Mouse (Mus musculus): ENCODE results near the gene Tbc1d5. TPM values are rescaled to one million over a fixed set of nuclear protein-coding genes. Genes with fewer than 3 reads are reported as not detected.

Tbc1d5 gene
- polyA plus RNA-seq, 1 experiment from 2014 or later = 4.6 TPM

DNA sequence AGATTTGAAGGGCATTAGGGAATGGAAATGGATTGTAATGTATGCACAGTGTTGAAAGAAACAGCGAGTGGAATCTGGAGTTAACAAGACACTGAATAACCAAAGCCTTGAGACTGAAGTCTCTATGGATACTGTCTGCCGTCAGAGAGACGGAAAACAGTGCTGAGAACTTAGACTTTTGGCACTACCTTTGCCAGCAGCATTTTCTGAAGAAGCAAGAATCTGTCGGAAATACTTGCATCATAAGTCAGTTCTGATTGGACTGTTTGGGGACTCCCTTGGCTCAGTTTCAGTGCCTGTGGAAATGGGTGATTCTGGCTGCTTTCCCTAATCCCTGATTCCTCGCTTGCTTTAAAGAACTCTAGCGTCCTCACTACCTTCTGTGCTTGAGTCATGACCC is 375.9 kb downstream of the Tbc1d5 start:
- TF ChIP-seq CTCF (IDR thresholded peaks at IDR 0.05; ENCODE audit: low read depth) = no peak
- H3K9ac ChIP-seq (ENCODE audit: low read depth, low read length) = no peak overlapping the region
- H3K9me3 ChIP-seq (ENCODE audit: control insufficient read depth) = no peaks in the 10 kb centered on the region
- no peaks in the 10 kb centered on the region for H3K27me3 ChIP-seq (replicated peaks; ENCODE audit: control insufficient read depth, insufficient read depth, low read length)
- H3K4me1 ChIP-seq (replicated peaks; ENCODE audit: control insufficient read depth, insufficient read depth, low read length) = no peaks in the 10 kb centered on the region
- H3K27ac ChIP-seq (ENCODE audit: low read depth, low read length) = no peak overlapping the region
- no peak overlapping the region for H3K4me3 ChIP-seq (ENCODE audit: low read depth, low read length)
- 74% methylated on average over 6 of the region's 6 CpGs for WGBS
- no peak for ATAC-seq
- no peak overlapping the region for H3K4me2 ChIP-seq (replicated peaks; ENCODE audit: low read depth)
- H3K36me3 ChIP-seq (ENCODE audit: control insufficient read depth, insufficient read depth) = no peaks in the 10 kb centered on the region

DNA sequence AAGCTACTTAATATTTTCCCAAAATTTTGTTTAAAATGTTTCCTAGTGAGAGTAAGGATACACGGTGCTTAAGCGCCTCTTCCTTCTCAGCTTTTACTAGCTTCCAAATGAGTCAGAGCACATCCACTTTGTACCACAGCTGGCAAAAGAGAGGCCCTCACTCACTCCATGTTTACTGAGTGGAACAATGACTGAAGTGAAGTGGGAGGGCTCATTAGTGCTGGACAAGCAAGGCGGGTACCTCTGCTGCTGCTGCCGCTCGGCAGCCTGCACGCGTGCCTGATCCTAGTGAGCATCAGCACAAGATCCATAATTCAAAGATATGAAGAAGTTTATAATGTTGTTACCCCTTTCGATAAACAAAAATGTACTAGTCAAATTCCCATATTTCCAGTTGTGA is 376.8 kb downstream of the Tbc1d5 start:
- WGBS = 62% methylated on average over 8 of the region's 8 CpGs
- TF ChIP-seq CTCF (IDR thresholded peaks at IDR 0.05; ENCODE audit: low read depth) = no peak

DNA sequence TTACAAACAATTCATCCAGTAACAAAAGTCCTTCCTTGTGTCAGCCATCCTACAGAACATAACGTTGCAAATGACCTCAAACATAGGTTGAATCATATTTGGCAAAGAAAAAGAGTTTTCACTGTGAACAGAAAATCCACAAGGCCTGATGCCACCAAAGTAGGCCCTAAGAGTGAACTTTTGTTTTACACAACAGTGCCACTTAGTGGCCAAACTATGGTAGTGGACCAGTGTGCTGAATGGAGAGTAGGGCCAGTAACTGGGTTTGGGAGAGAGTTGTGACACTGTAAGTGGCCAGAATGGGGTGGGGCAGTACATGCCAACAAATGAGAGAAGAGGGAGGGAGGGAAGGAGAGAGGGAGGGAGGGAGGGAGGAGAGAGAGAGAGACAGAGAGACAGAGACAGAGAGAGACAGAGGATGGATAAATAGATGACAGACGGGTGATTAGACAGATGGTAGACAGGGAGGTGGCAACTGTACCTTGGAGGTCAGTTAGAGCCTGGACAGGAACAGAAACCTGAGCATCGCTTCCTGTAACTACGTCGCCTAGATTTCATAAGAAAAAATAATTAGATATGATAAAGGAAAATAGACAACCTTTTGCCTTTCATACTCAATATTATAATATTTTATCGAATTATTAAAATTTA is 383.6 kb downstream of the Tbc1d5 start:
- H3K4me1 ChIP-seq (replicated peaks; ENCODE audit: control insufficient read depth, insufficient read depth, low read length) = no peaks in the 10 kb centered on the region
- no peak overlapping the region for H3K27ac ChIP-seq (ENCODE audit: low read depth, low read length)
- 0 out of 2 replicates have a peak, but pooled peaks cover 5% of the 10 kb centered on the region for H3K36me3 ChIP-seq (ENCODE audit: control insufficient read depth, insufficient read depth)
- no peaks in the 10 kb centered on the region for H3K27me3 ChIP-seq (replicated peaks; ENCODE audit: control insufficient read depth, insufficient read depth, low read length)
- H3K9me3 ChIP-seq (ENCODE audit: control insufficient read depth) = no peaks in the 10 kb centered on the region
- no peak overlapping the region for H3K4me3 ChIP-seq (ENCODE audit: low read depth, low read length)
- 72% methylated on average over 6 of the region's 6 CpGs for WGBS
- no peak overlapping the region for H3K9ac ChIP-seq (ENCODE audit: low read depth, low read length)
- ATAC-seq = peak; percentile 33; the same call in 1 of the 2 replicates
- H3K4me2 ChIP-seq (replicated peaks; ENCODE audit: low read depth) = no peak overlapping the region
- peak; percentile 88 for TF ChIP-seq CTCF (IDR thresholded peaks at IDR 0.05; ENCODE audit: low read depth)

More for the DNA sequence above, 376.8 kb downstream of the Tbc1d5 start:
- 0 out of 2 replicates have a peak, but pooled peaks cover 5% of the 10 kb centered on the region for H3K36me3 ChIP-seq (ENCODE audit: control insufficient read depth, insufficient read depth)
- H3K9ac ChIP-seq (ENCODE audit: low read depth, low read length) = no peak overlapping the region
- no peak overlapping the region for H3K4me2 ChIP-seq (replicated peaks; ENCODE audit: low read depth)
- no peak overlapping the region for H3K4me3 ChIP-seq (ENCODE audit: low read depth, low read length)
- no peaks in the 10 kb centered on the region for H3K4me1 ChIP-seq (replicated peaks; ENCODE audit: control insufficient read depth, insufficient read depth, low read length)
- H3K27ac ChIP-seq (ENCODE audit: low read depth, low read length) = no peak overlapping the region
- H3K9me3 ChIP-seq (ENCODE audit: control insufficient read depth) = no peaks in the 10 kb centered on the region
- H3K27me3 ChIP-seq (replicated peaks; ENCODE audit: control insufficient read depth, insufficient read depth, low read length) = no peaks in the 10 kb centered on the region
- no peak for ATAC-seq

DNA sequence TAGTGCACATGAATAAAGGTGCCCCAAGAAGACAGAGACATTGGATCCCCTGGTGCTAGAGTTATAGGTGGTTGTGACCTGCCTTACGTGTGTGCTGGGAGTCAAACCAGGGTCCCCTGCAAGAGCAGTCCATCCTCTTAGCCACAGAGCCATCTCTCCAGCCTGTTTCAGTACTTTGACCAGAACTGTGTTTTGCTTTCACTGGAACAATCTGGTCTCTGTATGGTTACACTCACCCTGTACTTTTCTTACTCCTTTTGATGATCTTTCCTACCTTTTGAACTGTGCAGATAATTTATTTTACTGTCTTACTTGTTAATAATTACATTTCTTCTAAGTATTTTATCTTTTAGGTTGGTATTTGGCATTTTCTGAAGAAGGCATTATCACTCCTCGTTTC is 387.5 kb downstream of the Tbc1d5 start:
- Histone ChIP-seq H3K36me3 (ENCODE audit: control insufficient read depth, insufficient read depth) (no peaks in the 10 kb centered on the region), H3K27ac (ENCODE audit: low read depth, low read length) (no peak overlapping the region), H3K4me1 (replicated peaks; ENCODE audit: control insufficient read depth, insufficient read depth, low read length) (no peaks in the 10 kb centered on the region), H3K9me3 (ENCODE audit: control insufficient read depth) (no peaks in the 10 kb centered on the region), H3K4me2 (replicated peaks; ENCODE audit: low read depth) (no peak overlapping the region), H3K27me3 (replicated peaks; ENCODE audit: control insufficient read depth, insufficient read depth, low read length) (no peaks in the 10 kb centered on the region), H3K4me3 (ENCODE audit: low read depth, low read length) (no peak overlapping the region), H3K9ac (ENCODE audit: low read depth, low read length) (no peak overlapping the region)
- ATAC-seq = peak; percentile 51; the same call in 1 of the 2 replicates
- TF ChIP-seq CTCF (IDR thresholded peaks at IDR 0.05; ENCODE audit: low read depth) = no peak
- 57% methylated on average over 2 of the region's 2 CpGs for WGBS

DNA sequence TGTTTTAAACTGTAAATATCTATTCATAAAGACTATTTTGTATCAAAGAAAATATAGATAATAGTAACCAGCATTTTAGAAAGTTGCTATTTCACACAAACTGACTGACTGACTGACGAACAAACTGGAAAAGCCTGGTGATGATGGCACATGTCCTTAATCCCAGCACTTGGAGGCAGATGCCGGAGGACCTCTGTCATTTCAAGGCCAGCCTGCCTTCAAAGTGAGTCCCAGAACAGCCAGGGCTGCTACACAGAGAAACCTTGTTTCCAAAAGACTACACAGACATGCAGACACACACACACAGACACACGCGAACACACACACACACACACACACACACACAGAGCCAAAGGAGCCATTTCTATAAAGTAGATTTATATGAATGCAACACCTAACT is 390.3 kb downstream of the Tbc1d5 start:
- Histone ChIP-seq H3K9me3 (ENCODE audit: control insufficient read depth) (no peaks in the 10 kb centered on the region), H3K27ac (ENCODE audit: low read depth, low read length) (no peak overlapping the region), H3K4me2 (replicated peaks; ENCODE audit: low read depth) (no peak overlapping the region), H3K9ac (ENCODE audit: low read depth, low read length) (no peak overlapping the region), H3K36me3 (ENCODE audit: control insufficient read depth, insufficient read depth) (no peaks in the 10 kb centered on the region), H3K4me3 (ENCODE audit: low read depth, low read length) (no peak overlapping the region), H3K4me1 (replicated peaks; ENCODE audit: control insufficient read depth, insufficient read depth, low read length) (no peaks in the 10 kb centered on the region), H3K27me3 (replicated peaks; ENCODE audit: control insufficient read depth, insufficient read depth, low read length) (no peaks in the 10 kb centered on the region)
- 96% methylated on average over 4 of the region's 4 CpGs for WGBS
- TF ChIP-seq CTCF (IDR thresholded peaks at IDR 0.05; ENCODE audit: low read depth) = no peak
- ATAC-seq = no peak

DNA sequence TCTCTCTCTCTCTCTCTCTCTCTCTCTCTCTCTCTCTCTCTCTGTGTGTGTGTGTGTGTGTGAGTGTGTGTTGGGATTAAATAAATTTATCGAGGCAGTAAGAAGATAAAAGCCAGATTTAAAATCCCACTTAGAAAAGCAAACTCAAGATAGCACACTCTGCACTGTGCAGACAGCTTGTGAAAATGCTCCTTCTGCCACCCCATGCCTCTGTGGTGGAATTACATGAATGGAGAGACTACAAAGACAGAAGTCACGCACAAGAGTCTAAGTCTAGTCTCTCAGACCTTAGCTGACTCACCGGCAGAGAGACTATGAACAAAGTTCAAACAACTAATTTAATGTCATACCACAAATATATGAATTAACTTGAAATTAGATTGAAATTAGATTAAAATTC is 403.9 kb downstream of the Tbc1d5 start:
- Histone ChIP-seq H3K9me3 (ENCODE audit: control insufficient read depth) (no peaks in the 10 kb centered on the region), H3K27me3 (replicated peaks; ENCODE audit: control insufficient read depth, insufficient read depth, low read length) (no peaks in the 10 kb centered on the region), H3K4me3 (ENCODE audit: low read depth, low read length) (no peak overlapping the region), H3K4me2 (replicated peaks; ENCODE audit: low read depth) (no peak overlapping the region), H3K9ac (ENCODE audit: low read depth, low read length) (no peak overlapping the region), H3K36me3 (ENCODE audit: control insufficient read depth, insufficient read depth) (no peaks in the 10 kb centered on the region), H3K27ac (ENCODE audit: low read depth, low read length) (no peak overlapping the region), H3K4me1 (replicated peaks; ENCODE audit: control insufficient read depth, insufficient read depth, low read length) (no peaks in the 10 kb centered on the region)
- TF ChIP-seq CTCF (IDR thresholded peaks at IDR 0.05; ENCODE audit: low read depth) = peak; percentile 54
- no peak for ATAC-seq
- 55% methylated on average over 3 of the region's 3 CpGs for WGBS

Data from intestine, postnatal 0 days (tissue).